Mouse (Mus musculus) erythroblast, embryonic 14.5 days (primary cell): ENCODE data around the gene Mterf2. TPM values are rescaled to one million over a fixed set of nuclear protein-coding genes. Genes with fewer than 3 reads are reported as not detected.

Experiments
- H3K27me3 ChIP-seq: 2 replicates; pipeline ENCODE4 v1.6.1; 2012; ENCODE audit warnings: inconsistent platforms; ENCODE audit not compliant: control insufficient read depth
- H3K36me3 ChIP-seq: 2 replicates; pipeline ENCODE4 v1.6.1; 2012; ENCODE audit warnings: mild to moderate bottlenecking, inconsistent platforms; ENCODE audit not compliant: control insufficient read depth
- H3K4me1 ChIP-seq: 2 replicates; pipeline ENCODE4 v1.6.1; 2012; ENCODE audit warnings: inconsistent platforms; ENCODE audit not compliant: control insufficient read depth
- H3K4me3 ChIP-seq: replicated peaks from 2 replicates; pipeline ENCODE3; 2012; ENCODE audit warnings: moderate library complexity, mild to moderate bottlenecking, inconsistent platforms
- H3K9me3 ChIP-seq: 2 replicates; pipeline ENCODE4 v1.6.1; 2012; ENCODE audit warnings: low read length, inconsistent platforms, mixed read lengths; ENCODE audit not compliant: control insufficient read depth
- GATA1 ChIP-seq: IDR thresholded peaks from 2 replicates; pipeline ENCODE4 v1.6.1; 2012; ENCODE audit warnings: low read length, inconsistent platforms, mixed read lengths
- TAL1 ChIP-seq: IDR thresholded peaks from 3 replicates; pipeline ENCODE4 v1.6.1; 2012; ENCODE audit warnings: low read length, inconsistent platforms, mixed read lengths
- polyA plus RNA-seq: library from polyadenylated mRNA; stranded (reverse); fragments of >175 nt; gene quantifications from 2 replicates; pipeline ENCODE4 v1.2.3, GENCODE M21; 2012

The Mterf2 gene
- 0.02 TPM in 1 of 2 replicates, not detected in the other for polyA plus RNA-seq

DNA sequence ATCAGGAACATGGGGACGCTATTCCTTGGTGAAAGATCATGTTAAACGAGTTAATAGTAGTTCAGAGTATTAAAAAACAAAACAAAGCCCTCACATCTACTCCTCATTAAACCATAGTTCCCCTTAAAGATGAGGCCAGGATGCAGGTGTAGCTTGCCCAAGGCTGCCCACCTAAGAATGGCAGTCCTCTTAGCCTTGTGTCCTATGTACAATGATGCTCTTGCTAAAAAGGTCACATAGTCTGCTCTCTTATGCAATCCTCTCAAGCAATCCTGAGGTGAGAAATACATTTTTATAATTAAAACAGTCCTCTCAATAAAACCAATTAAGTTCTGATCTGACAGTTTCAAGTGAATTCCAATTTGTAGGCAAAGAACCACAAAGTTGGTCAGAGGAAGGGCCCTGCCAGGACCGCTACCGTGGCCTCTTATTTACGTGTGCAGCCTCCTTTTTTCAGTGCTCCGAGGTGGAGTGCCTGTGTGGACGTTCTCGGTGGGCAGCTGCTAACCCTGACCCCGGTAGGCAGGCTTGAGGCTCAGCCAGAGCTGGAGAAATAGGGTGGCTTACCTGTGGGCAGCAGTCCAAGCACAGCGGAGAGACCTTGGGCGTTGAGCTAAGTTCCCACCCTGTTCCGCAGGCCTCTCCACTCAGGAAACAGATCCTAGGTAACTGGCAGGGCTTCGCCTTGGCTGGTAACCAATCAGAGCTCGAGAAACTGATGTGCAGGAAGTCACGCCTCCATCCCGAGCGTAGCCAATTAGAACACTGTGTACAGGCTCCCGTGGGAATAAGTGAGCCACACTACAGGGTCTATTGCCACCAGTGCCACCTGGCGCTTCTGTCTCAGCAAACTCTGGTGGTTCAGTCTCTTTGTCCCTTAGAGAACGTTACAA, at the start of gene Mterf2:
Mterf2 (minus strand) TSS at position 633 of the 893 bp plus-strand sequence.
- Histone ChIP-seq H3K9me3 (no peaks in the 10 kb centered on the region; the same call in 1 of the 2 replicates), H3K4me3 (peak within 1 kb of the TSS; percentile 65), H3K36me3 (no peaks in the 10 kb centered on the region; the same call in none of the 2 replicates), H3K27me3 (no peaks in the 10 kb centered on the region), H3K4me1 (peaks cover 21% of the 10 kb centered on the region)
- TF ChIP-seq TAL1 (no peak), GATA1 (no peak)

DNA sequence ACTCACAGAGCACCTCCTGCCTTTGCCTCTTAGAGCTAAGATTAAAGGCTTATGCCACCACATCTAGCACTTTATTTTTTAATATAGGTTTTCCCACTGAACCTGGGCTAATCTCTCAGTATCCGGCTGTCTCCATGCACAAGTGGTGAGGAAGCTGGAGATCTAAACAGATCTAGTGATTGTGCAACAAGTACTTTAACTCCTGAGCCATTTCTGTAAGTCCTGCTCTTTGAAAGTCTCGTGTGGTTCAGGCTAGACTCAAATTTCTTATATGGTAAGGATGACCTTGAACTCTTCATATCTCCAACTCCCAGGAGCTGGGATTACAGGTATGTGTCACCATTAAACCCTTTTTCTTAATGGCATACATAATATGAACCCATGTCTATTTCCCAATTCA, 48.8 kb upstream of the Mterf2 start:
- Histone ChIP-seq H3K9me3 (no peaks in the 10 kb centered on the region), H3K4me3 (no peak overlapping the region), H3K27me3 (no peaks in the 10 kb centered on the region), H3K36me3 (no peaks in the 10 kb centered on the region), H3K4me1 (no peaks in the 10 kb centered on the region)
- TF ChIP-seq GATA1 (no peak), TAL1 (no peak)

DNA sequence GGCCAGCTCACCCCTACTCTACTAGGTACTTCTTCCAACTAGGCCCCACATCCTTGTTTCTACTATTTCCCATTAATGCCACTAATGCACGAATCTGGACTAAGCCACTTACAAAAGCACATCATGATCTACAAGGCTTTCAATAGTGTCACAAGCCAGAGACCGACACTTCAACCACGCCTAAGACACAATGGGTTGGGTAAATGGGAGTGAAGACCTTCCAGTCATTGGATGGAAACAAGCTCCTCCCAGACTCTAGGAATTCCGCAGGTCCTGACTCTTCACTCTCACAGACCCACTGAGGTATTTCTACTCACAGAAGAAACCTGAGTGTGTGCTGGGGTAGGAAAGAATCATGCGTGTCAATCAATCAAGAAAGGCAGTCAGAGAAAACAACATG, 37.5 kb upstream of the Mterf2 start:
- no peaks in the 10 kb centered on the region for H3K36me3 ChIP-seq
- H3K27me3 ChIP-seq = no peaks in the 10 kb centered on the region
- H3K9me3 ChIP-seq = no peaks in the 10 kb centered on the region
- no peak for TF ChIP-seq TAL1
- TF ChIP-seq GATA1 = no peak
- no peak overlapping the region for H3K4me3 ChIP-seq
- H3K4me1 ChIP-seq = no peaks in the 10 kb centered on the region

DNA sequence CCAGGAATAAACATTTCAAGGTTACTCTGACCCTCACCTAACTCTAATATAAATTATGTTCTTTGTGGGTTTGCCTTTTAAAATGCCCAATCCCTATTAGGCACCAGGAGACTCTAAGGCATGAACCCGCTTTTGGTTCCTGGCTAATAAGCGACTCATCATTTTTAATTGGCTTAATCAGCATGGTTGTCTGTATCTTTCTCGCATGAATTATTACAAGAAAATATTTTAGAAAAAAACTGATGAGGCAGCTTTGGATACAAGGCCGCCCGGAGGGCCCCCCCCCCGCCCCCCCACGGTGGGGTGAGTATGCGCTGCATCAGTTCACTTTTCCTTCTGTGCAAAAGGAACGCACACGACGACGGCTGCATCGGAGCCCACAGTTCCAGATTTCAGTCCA, 37.0 kb upstream of the Mterf2 start:
- no peak for TF ChIP-seq GATA1
- TF ChIP-seq TAL1 = no peak
- H3K4me1 ChIP-seq = no peaks in the 10 kb centered on the region
- no peaks in the 10 kb centered on the region for H3K9me3 ChIP-seq
- no peaks in the 10 kb centered on the region for H3K36me3 ChIP-seq
- no peak overlapping the region for H3K4me3 ChIP-seq
- no peaks in the 10 kb centered on the region for H3K27me3 ChIP-seq

DNA sequence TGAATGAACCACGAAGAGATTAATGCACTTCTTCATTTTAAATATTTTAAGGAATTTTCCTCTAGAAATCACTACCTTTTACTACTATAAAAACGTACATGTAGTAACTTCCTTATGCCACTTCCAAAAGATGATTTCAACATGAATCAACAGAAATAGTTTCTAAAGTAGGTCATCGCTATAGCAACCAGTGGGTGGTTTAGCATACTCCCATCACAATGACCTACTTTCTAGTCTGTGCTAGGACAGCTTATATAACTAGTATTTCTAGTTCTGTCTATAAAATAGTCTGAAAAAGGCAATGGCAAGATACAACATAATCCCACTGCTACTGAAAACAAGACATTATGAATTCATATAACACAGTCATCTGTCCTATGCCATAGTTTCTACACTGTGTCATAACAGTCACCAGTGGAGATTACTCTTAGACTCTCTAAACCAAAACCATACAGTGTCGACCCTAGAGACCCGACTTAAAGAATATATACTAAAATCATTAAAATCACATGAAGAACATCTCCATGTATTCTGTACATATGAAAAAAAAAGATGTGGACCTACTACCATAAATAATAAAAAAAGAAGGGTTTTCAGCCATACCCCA, 34.0 kb upstream of the Mterf2 start:
- Histone ChIP-seq H3K9me3 (no peaks in the 10 kb centered on the region), H3K36me3 (no peaks in the 10 kb centered on the region), H3K4me1 (no peaks in the 10 kb centered on the region), H3K4me3 (no peak overlapping the region), H3K27me3 (no peaks in the 10 kb centered on the region)
- TF ChIP-seq GATA1 (no peak), TAL1 (no peak)

DNA sequence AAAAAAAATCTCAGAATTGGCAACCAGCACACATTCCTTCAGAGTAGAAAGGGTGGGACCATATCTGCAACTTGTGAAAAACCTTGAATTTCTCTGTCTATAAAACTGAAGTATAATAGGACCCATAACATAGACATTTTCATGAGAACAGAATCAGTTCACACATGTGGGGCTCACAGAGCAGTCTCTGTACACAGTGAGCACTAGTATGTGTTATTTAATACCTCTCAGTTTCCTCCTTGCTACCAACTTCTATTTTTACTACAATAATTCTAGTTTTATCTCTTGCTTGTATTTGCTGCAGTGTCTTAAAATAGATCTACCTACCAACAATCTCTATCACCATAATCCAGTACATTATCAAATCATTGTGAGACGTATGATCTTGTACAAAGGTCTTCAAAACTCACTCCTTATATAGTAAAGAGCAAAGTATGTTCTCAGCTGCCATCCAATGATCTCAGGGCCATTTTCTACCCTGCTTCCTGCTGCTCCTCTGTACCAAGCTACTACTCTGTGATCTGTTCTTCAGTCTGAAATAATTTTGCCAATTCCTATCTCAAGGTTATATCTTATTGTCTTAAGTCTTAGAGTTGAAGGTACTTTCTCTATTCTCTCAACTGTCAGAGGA, 32.3 kb upstream of the Mterf2 start:
- no peak overlapping the region for H3K4me3 ChIP-seq

DNA sequence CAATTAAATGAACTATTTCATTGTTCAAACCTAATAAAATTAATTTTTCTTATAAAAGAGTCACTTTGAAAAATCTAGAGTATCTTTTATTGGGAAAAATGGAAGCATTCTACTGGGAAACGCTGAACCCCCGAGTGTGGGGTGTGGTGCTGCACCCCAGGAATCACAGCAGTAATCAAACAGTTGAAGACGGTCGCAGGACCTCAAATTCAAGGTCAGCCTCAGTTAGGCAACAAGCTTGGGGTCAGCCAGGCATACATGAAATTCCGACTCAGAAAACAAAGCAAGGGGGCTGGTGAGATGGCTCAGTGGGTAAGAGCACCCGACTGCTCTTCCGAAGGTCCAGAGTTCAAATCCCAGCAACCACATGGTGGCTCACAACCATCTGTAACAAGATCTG, 29.6 kb upstream of the Mterf2 start:
- H3K36me3 ChIP-seq = no peaks in the 10 kb centered on the region
- no peak for TF ChIP-seq GATA1
- no peak for TF ChIP-seq TAL1
- H3K27me3 ChIP-seq = no peaks in the 10 kb centered on the region
- H3K4me3 ChIP-seq = no peak overlapping the region
- H3K4me1 ChIP-seq = no peaks in the 10 kb centered on the region
- no peaks in the 10 kb centered on the region for H3K9me3 ChIP-seq

More for the DNA sequence above, 32.3 kb upstream of the Mterf2 start:
- no peaks in the 10 kb centered on the region for H3K36me3 ChIP-seq
- no peaks in the 10 kb centered on the region for H3K4me1 ChIP-seq
- no peaks in the 10 kb centered on the region for H3K9me3 ChIP-seq
- TF ChIP-seq TAL1 (no peak), GATA1 (no peak)
- H3K27me3 ChIP-seq = no peaks in the 10 kb centered on the region

DNA sequence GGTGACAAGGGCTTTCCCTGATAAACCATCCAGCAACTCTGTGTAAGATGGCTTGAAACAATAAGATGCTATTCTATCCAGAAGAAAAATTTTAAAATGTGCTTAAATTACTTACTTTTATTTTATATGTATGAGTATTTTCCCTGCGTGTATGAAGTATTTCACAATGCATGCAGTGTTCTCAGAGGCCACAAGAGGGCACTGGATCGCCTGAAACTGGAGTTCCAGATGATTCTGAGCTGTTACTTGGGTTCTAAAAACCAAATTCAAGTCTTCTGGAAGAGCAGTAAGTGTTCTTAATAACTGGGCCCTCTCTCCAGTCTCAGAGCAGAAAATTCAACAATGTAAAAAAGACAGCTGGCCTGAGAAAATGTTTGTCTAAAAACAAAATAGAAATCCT, 26.4 kb upstream of the Mterf2 start:
- no peaks in the 10 kb centered on the region; the same call in 1 of the 2 replicates for H3K36me3 ChIP-seq
- H3K27me3 ChIP-seq = no peaks in the 10 kb centered on the region
- H3K9me3 ChIP-seq = no peaks in the 10 kb centered on the region
- no peaks in the 10 kb centered on the region for H3K4me1 ChIP-seq
- no peak overlapping the region for H3K4me3 ChIP-seq
- TF ChIP-seq GATA1 = no peak
- TF ChIP-seq TAL1 = no peak

DNA sequence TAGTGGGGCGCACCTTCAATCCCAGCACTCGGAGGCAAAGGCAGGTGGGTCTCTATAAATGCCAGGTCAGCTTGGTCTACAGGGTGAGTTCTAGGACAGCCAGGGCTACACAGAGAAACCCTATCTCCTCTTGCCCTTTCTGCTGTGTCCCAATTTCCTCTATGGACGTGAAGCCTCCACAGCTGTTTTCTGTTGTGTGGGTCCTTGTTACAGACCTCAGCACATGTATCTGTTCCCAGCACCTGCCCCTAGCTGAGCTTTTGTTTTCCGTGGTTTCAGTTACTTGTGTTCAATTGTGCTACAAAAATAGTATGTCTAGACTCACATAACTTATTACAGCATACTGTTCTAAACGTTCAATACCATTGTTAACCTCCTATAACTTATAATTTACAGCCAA, 21.4 kb upstream of the Mterf2 start:
- H3K27me3 ChIP-seq = no peaks in the 10 kb centered on the region
- H3K36me3 ChIP-seq = peaks cover 5% of the 10 kb centered on the region
- H3K9me3 ChIP-seq = no peaks in the 10 kb centered on the region
- H3K4me3 ChIP-seq = no peak overlapping the region
- H3K4me1 ChIP-seq = no peaks in the 10 kb centered on the region
- TF ChIP-seq TAL1 (no peak), GATA1 (no peak)
